Mouse (Mus musculus): ENCODE measurements at regions not wholly inside any gene's neighbourhood (a gene's known extent, or its start where the extent isn't known, plus 50 kb on each side); places are given as distances from the start of the nearest gene placed in this dataset.
"Not testable (repeated sequence)": the region's sequence is repeated elsewhere in the genome, so short reads cannot be mapped to it uniquely, and the experiment has no call there.

DNA sequence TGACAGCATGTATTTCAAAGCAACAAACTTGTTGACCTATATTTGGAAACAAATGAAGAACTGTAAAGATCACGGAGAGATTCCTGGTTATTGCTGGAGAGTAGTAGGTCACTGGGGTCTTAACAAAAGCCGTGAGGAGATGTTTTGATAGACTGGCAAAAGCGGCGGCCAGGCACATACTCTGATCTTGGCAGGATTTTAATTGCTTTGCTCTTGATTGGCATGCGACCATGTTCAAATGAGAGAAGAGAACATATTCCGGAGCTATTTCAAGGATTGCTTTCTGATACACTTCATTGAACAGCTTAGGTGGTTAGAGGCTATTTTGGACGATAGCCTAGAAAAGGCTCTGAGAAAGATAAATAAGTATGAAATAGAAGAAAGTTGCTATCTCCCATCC lies 874.2 kb downstream of the Robo1 start:
- no peak for DNase-seq (ENCODE audit: low read depth, low spot score)

DNA sequence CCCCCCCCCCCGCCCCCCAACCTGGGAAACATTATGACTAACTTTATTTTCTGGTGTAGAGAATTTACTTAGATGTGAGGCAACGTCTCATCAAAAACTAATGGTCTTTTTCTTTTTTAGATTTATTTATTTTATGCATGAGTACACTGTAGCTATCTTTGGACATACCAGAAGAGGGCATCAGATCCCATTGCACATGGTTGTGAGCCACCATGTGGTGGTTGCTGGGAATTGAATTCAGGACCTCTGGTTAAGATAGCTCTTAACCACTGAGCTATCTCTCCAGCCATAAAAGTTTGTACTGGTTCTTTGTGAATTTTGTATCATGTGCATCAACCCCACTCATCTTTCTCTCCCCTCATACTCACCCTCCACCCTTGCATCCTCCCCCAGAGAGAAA lies 847.3 kb downstream of the Robo1 start:
- DNase-seq (ENCODE audit: low read depth, low spot score) = no peak

DNA sequence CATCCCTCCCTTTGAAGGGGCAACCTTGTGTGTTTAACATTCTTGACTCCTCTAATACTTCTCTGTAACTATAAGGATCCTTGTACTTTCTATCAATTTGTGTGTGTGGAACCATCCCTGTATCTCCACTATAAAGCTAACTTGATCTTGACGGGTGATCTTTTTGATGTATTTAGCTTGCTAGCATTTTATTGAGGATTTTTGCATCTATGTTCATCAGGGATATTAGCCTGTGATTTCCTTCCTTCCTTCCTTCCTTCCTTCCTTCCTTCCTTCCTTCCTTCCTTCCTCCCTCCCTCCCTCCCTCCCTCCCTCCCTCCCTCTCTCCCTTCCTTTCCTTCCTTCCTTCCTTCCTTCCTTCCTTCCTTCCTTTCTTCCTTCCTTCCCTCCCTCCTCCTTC lies 819.8 kb downstream of the Robo1 start:
- DNase-seq (ENCODE audit: low read depth, low spot score) = not testable (repeated sequence)

DNA sequence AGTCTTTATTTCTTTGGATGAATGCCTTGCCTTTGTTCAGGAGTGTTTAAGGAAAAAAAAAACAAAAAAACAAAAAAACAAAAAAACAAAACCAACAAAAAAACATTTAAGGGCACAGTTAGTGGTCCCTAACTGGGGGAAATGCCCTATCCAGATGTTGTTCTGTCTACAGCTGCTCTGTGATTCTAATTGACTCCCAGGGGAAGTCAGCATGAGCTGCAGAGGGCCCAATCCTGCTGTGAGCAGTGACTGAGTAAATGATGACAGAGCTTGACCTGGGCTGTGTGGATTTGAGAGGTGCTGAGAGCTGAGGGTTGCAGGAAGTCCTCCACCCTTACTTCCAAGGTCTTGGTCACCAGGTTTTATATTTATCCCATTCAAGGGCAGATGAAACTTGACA lies 812.5 kb downstream of the Robo1 start:
- peak; percentile 82 for DNase-seq (ENCODE audit: low read depth, low spot score)

DNA sequence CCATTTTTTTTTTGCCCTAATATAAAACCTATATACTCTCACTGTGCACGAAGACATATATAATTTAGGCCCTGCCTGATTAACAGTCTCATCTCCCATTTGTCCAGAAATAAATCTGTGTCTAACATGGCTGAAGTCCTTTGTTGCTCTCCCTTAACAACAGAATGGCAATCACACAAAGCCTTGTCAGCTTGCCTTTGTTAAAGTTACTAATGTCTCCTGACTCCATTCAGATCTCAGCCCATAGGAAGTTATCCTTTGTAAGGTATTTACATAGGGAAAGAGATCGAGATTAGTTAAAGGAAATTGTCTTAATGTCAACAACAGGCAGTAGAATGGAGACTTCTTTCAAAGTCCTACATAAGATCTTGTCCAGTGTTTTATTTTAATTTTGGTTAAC lies 809.2 kb downstream of the Robo1 start:
- DNase-seq (ENCODE audit: low read depth, low spot score) = no peak

DNA sequence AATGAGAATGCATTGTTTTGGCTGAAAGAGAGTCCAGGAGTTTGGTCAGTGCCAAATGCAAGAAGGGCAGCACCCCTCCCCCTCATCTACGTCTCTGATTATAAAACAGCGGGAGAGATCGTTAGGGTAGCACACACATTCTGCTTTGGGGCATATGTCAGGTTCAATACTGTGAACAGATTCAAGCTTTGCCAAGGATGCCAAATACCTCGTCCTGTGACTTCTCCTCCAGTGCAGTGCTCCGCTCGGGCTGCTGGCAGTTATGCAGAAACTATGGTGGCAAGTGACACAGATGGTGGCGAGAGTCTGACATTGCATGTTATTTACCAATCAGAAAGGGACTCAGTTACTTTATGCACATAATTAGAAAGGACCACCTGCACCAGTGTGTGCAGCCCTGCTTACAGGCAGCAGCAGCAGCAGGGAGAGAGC lies 799.9 kb downstream of the Robo1 start:
- no peak for DNase-seq (ENCODE audit: low read depth, low spot score)

DNA sequence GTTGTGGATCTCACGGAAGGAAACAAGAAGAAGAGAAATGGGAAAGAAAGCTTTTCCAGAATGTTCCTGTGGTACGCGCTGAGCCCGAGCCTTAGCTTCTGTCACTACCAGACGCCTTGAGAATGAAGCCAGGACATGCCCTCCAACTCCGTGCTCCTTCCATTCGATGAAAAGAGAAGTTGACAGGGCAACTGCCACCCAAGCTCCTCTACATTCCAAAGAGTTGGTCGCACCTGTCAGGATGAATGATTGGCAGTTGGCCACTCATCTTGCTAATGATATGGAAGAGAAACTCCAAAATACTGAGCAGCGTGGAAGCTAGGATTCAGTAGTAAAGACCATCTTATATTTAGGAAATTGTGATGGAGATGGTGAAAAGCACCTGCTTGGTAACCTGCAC lies 799.5 kb downstream of the Robo1 start:
- DNase-seq (ENCODE audit: low read depth, low spot score) = no peak

DNA sequence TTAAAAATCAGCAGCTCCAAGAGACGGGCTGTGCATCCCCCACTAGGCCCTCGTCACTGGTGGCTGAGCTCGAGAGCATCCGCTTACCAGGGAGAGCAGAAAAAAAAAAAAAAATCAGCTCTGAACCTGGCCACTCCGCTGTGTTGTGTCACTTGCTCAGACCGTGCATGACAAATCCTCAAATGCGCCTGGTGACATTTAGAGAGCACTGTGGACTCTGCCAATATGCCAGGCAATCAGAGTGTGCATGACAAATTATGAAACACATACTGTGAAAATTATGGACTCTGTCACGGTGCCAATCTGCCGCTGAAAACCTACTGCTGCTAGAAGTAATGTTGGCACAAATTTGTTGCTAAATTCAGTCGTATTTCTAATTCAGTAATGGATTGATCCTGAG lies 797.4 kb downstream of the Robo1 start:
- DNase-seq (ENCODE audit: low read depth, low spot score) = no peak

DNA sequence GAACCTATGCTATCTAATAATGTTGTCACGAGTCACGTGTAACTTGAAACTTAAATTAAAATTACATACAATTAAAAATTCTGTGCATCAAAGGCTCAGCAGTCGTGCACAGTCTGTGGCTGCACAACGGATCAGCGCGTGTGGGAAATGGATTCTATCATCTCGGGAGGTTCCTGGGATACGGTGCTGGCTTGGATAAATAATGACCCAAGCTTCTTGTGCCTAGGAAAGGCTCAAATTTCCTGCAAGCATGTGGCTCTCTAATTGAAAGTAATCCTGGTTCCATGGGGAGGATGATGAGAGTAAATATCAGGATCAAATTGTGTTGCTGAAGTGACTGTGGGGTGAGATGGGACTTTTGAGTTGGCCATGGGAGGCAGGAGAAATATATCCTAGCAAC lies 792.2 kb downstream of the Robo1 start:
- DNase-seq (ENCODE audit: low read depth, low spot score) = no peak

DNA sequence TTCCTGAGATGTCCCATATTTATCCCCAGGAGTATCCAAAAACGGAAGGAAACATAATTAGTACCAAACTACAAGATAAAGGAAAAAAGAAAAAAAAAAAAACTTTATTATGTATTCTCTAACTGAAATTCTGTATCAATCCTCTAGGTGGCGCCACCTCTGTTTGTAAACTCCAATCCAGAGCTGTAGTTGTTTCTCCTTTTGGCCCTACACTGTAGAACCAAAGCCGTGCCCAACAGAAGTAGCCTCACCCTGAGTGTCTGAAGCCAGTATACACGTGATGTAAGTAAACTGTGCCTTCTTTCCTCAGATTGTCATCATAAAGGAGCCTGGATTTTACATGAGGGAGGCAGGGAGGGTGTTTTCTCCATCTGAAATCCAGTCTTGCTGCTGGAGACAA lies 790.7 kb downstream of the Robo1 start:
- DNase-seq (ENCODE audit: low read depth, low spot score) = no peak

DNA sequence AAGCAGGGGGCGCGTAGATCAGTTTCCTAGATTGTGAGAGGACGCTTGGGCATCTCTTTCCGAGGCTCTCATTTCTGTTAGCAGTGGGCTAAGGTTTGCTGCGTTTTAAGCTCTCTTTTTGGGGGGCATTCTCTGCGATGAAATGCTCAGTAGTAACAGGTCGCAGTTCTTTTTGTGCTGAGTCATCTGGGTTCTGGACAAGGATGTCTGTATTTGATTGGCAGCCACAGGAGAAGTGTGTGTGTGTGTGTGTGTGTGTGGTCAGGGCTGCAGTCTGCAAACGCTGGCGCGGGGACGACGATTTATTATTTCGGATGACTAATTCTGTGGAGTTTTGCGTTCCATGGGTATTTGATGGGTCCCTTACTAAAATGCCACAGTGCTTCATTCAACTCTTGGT lies 789.1 kb downstream of the Robo1 start:
- peak; percentile 59 for DNase-seq (ENCODE audit: low read depth, low spot score)

DNA sequence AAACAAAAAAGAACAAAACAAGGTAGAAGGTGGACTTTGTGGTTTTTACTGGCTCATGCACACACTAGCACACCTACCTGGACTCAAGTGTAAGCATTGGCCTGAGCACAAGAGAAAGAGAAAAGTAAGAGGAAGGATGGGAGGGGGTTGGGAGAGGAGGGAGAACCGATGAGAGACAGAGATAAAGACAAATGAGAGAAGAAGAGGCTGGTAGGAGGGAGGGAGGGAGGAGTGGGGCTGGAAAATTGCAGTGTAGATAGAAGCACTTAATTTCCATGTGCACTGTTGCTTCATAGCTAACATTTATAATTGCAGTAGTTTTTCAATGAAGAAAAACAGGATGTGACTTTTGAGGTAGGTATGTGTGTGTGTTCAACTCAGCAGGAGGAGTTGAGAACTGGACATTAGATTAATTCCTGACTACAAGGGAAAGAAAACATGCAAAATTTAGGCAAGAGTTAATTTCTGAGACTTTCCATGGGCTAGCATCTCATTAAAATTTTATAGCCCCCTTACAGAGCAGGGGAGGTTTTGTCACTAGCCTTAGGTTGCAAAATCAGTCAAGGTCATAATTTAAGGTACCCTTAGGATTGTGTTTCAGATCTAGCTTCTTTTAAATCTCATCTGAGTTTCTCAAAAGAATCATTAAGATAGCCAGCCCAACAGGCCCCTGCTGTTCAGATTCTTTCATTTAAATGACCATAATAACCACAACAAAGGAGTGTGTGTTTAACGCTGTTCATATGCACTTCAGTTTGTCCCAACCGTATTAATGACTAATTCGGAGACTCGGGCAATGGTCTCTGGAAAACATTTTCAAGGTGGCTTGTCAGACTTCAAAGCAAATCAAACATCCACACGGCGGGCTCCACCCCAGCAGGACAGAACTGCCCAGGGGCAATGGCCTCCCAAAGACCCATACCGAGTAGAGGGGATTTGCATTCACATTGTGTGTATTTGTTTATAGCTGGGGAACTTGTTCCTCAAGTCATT lies 788.3 kb downstream of the Robo1 start:
- peak; percentile 86 for DNase-seq (ENCODE audit: low read depth, low spot score)
